Mouse (Mus musculus) hindbrain, embryonic 14.5 days (tissue): ENCODE data around the gene Rdm1. TPM values are rescaled to one million over a fixed set of nuclear protein-coding genes. Genes with fewer than 3 reads are reported as not detected.
"Not testable (repeated sequence)": the region's sequence is repeated elsewhere in the genome, so short reads cannot be mapped to it uniquely, and the experiment has no call there.

Source experiments
- ATAC-seq: fragments of 200-750 bp; cut with Nextera tagmentation; 2 replicates; pipeline ENCODE4 v1.8.0; 2017; ENCODE audit warnings: moderate number of reproducible peaks, mild to moderate bottlenecking, moderate TSS enrichment, moderate library complexity; ENCODE audit not compliant: low FRiP score
- DNase-seq: peaks from one replicate; pipeline ENCODE4 v3.0.0-alpha.2; 2015; ENCODE audit warnings: low spot score
- H3K27ac ChIP-seq: fragments of 300-500 bp; sonication (generic); 2 replicates; pipeline ENCODE4 v1.5.1; 2014; ENCODE audit warnings: mild to moderate bottlenecking, moderate library complexity
- H3K27me3 ChIP-seq: fragments of 300-500 bp; sonication (generic); 2 replicates; pipeline ENCODE4 v1.6.1; 2014; ENCODE audit warnings: mild to moderate bottlenecking, low read length, mixed read lengths; ENCODE audit not compliant: control insufficient read depth, insufficient read depth
- H3K36me3 ChIP-seq: fragments of 300-500 bp; sonication (generic); replicated peaks from 2 replicates; pipeline ENCODE4 v1.6.1; 2014; ENCODE audit not compliant: control insufficient read depth, insufficient read depth
- H3K4me1 ChIP-seq: fragments of 300-500 bp; sonication (generic); replicated peaks from 2 replicates; pipeline ENCODE4 v1.6.1; 2014; ENCODE audit warnings: antibody characterized with exemption, low read length, mixed read lengths; ENCODE audit not compliant: control insufficient read depth, insufficient read depth
- H3K4me2 ChIP-seq: fragments of 300-500 bp; sonication (generic); replicated peaks from 2 replicates; pipeline ENCODE4 v1.6.1; 2014; ENCODE audit warnings: mild to moderate bottlenecking, moderate library complexity
- H3K4me3 ChIP-seq: fragments of 300-500 bp; sonication (generic); replicated peaks from 2 replicates; pipeline ENCODE4 v1.5.1; 2014; ENCODE audit warnings: mild to moderate bottlenecking, low read length
- H3K9ac ChIP-seq: fragments of 300-500 bp; sonication (generic); 2 replicates; pipeline ENCODE4 v1.6.1; 2014
- H3K9me3 ChIP-seq: fragments of 300-500 bp; sonication (generic); 2 replicates; pipeline ENCODE4 v1.6.1; 2016; ENCODE audit warnings: low read length; ENCODE audit not compliant: control insufficient read depth
- WGBS: fragments of 180-500 bp; shearing (Covaris S2); extraction: QIAGEN DNeasy Blood & Tissue Kit; methylation state at CpG from one replicate; pipeline ENCODE4 v1.1.7; 2014; 5-methylcytosine and 5-hydroxymethylcytosine counted together
- polyA plus RNA-seq: library from polyadenylated mRNA; unstranded; fragments of >200 nt; fragmentation: Nextera tagmentation; extraction: Ambion mirVana; gene quantifications from 2 replicates; pipeline ENCODE4 v1.2.1, GENCODE M21; 2014

Gene Rdm1
- polyA plus RNA-seq: 13.7 and 16.6 TPM in 2 replicates

- no peaks in the 10 kb centered on the region for H3K27me3 ChIP-seq
- DNase-seq (peak; percentile 79), ATAC-seq (peak; percentile 83)
- H3K9me3 ChIP-seq: no peaks in the 10 kb centered on the region
- H3K4me2 ChIP-seq: peak within 1 kb of the TSS; percentile 84
- H3K36me3 ChIP-seq: no peaks in the 10 kb centered on the region
- H3K4me3 ChIP-seq: peak within 1 kb of the TSS; percentile 56
- peak within 1 kb of the TSS; percentile 70 for H3K9ac ChIP-seq
- under 1% methylated on average over 33 of the region's 34 CpGs for WGBS
- H3K27ac ChIP-seq: peak within 1 kb of the TSS; percentile 91
- H3K4me1 ChIP-seq: peaks cover 8% of the 10 kb centered on the region
These were observed at the start of gene Rdm1 for GRCm38 (mm10) chr11:101626995-101627856. Rdm1 (plus strand) TSS chr11:101627195.

- Histone ChIP-seq H3K4me1 (no peaks in the 10 kb centered on the region), H3K9ac (no peak overlapping the region), H3K36me3 (peaks cover 54% of the 10 kb centered on the region), H3K4me3 (no peak overlapping the region), H3K4me2 (no peak overlapping the region), H3K27me3 (no peaks in the 10 kb centered on the region), H3K9me3 (no peaks in the 10 kb centered on the region), H3K27ac (no peak overlapping the region)
- no peak for ATAC-seq
- DNase-seq: no peak
- 77% methylated on average over 6 of the region's 6 CpGs for WGBS
These were observed 45.8 kb upstream of the Rdm1 start for GRCm38 (mm10) chr11:101581081-101581764.

GRCm38 (mm10) chr11:101582054-101583035, 44.6 kb upstream of the Rdm1 start, which contains the start of gene Tmem106a:
Tmem106a (plus strand) TSS chr11:101582242.
- no peak for ATAC-seq
- Histone ChIP-seq H3K9me3 (no peaks in the 10 kb centered on the region), H3K27ac (no peak within 1 kb of the TSS), H3K4me3 (peak within 1 kb of the TSS; percentile 15), H3K4me1 (no peaks in the 10 kb centered on the region), H3K36me3 (peaks cover 53% of the 10 kb centered on the region), H3K27me3 (no peaks in the 10 kb centered on the region), H3K4me2 (peak within 1 kb of the TSS; percentile 47), H3K9ac (peak within 1 kb of the TSS; percentile 47)
- DNase-seq: peak; percentile 42
- 21% methylated on average over 30 of the region's 31 CpGs for WGBS

GRCm38 (mm10) chr11:101583205-101583604, 43.8 kb upstream of the Rdm1 start:
- ATAC-seq (no peak), DNase-seq (no peak)
- peaks cover 44% of the 10 kb centered on the region for H3K36me3 ChIP-seq
- no peaks in the 10 kb centered on the region for H3K4me1 ChIP-seq
- no peak overlapping the region for H3K4me3 ChIP-seq
- 94% methylated on average over 2 of the region's 2 CpGs for WGBS
- no peak overlapping the region for H3K4me2 ChIP-seq
- H3K9me3 ChIP-seq: no peaks in the 10 kb centered on the region
- no peak overlapping the region for H3K9ac ChIP-seq
- no peaks in the 10 kb centered on the region for H3K27me3 ChIP-seq
- H3K27ac ChIP-seq: no peak overlapping the region

GRCm38 (mm10) chr11:101585031-101585430, 42.0 kb upstream of the Rdm1 start:
- H3K4me2 ChIP-seq, H3K27ac ChIP-seq, H3K9me3 ChIP-seq, H3K27me3 ChIP-seq, ATAC-seq, H3K4me1 ChIP-seq, H3K9ac ChIP-seq, H3K4me3 ChIP-seq, DNase-seq: not testable (repeated sequence)
- 100% methylated on average over 1 of the region's 1 CpGs for WGBS
- peaks cover 30% of the 10 kb centered on the region for H3K36me3 ChIP-seq

- H3K4me3 ChIP-seq: no peak overlapping the region
- H3K4me2 ChIP-seq: no peak overlapping the region
- peaks cover 22% of the 10 kb centered on the region for H3K36me3 ChIP-seq
- no peaks in the 10 kb centered on the region for H3K4me1 ChIP-seq
- no peaks in the 10 kb centered on the region for H3K9me3 ChIP-seq
- WGBS: 85% methylated on average over 4 of the region's 4 CpGs
- ATAC-seq (no peak), DNase-seq (no peak)
- H3K27ac ChIP-seq: no peak overlapping the region
- no peak overlapping the region for H3K9ac ChIP-seq
- H3K27me3 ChIP-seq: no peaks in the 10 kb centered on the region
These were observed 41.2 kb upstream of the Rdm1 start for GRCm38 (mm10) chr11:101585805-101586204.

- Histone ChIP-seq H3K27ac (no peak overlapping the region), H3K9me3 (no peaks in the 10 kb centered on the region), H3K9ac (no peak overlapping the region), H3K4me1 (no peaks in the 10 kb centered on the region), H3K36me3 (peaks cover 14% of the 10 kb centered on the region; the same call in 1 of the 2 replicates), H3K4me2 (no peak overlapping the region), H3K27me3 (no peaks in the 10 kb centered on the region), H3K4me3 (no peak overlapping the region)
- WGBS: 95% methylated on average over 10 of the region's 10 CpGs
- DNase-seq (no peak), ATAC-seq (no peak)
These were observed 39.3 kb upstream of the Rdm1 start for GRCm38 (mm10) chr11:101587676-101588075.

- Histone ChIP-seq H3K9me3 (no peaks in the 10 kb centered on the region), H3K27me3 (no peaks in the 10 kb centered on the region), H3K4me3 (no peak overlapping the region), H3K4me1 (no peaks in the 10 kb centered on the region), H3K27ac (no peak overlapping the region), H3K4me2 (no peak overlapping the region), H3K9ac (no peak overlapping the region), H3K36me3 (peaks cover 14% of the 10 kb centered on the region; the same call in 1 of the 2 replicates)
- DNase-seq: no peak
- 89% methylated on average over 7 of the region's 7 CpGs for WGBS
- ATAC-seq: no peak
These were observed 38.1 kb upstream of the Rdm1 start for GRCm38 (mm10) chr11:101588868-101589267.
